Mouse (Mus musculus) heart, adult 11 months (tissue): Measurements from ENCODE around the gene Ankrd13a.
"Not testable (repeated sequence)": the region's sequence is repeated elsewhere in the genome, so short reads cannot be mapped to it uniquely, and the experiment has no call there.

Source experiments
- DNase-seq: peaks from one replicate; pipeline ENCODE4 v3.0.0; 2022

The Ankrd13a gene

DNA sequence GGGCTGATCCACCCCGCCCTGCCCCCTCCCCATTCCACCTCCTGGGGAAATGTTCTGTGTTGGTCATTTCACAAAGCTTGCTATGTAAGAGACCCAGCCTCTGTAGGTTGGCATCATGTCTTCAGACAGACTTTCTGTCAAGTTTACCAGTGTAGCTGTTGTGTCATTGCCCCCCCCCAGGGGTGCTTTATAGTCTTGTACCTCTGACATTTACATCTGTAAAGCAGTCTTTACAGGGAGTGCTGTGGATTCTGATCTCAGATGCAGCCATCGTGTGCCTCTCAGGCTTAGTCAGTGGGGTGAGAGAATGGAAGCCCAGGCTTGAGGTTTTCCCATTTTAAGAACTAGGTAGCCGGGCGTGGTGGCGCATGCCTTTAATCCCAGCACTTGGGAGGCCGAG is 27.4 kb downstream of the Ankrd13a start:
- no peak for DNase-seq

DNA sequence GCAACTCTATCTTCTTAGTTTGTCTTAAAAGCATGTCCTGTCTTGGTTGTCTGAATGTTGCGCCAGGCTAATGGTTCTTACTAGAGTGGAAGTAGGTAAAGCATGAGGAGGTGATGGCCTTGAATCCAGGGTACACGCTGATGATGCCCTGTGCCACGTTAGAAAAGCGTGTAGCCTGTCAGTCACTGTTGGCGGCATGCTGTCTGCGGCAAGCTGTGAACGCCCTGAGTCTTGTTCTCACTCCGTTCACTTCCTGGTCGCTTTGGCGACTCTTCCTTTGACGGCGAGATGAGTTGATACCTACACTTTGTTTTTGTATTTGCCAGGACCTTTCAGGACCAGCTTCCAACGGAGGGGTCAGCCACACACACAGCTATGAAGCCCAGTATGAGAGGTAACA is 28.8 kb downstream of the Ankrd13a start:
- DNase-seq: no peak

DNA sequence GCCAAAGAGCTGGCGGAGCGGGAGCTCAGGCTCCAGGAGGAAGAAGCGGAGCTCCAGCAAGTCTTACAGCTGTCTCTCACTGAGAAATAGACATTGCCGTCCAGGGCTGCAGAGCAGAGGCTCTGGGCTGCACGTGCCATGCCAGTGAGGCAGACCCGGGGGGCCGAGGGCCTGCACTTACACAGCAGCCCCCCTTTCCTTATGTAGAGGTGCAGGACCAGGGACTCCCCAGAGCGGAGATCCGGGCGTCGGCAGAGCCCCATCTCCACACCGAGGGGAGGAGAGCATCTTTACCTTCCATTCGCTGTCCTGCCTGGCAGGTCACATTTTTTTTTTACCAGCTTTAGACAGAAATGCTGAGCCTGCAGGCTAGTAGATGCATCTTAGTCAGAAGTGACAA is 29.9 kb downstream of the Ankrd13a start:
- DNase-seq: peak; percentile 91

DNA sequence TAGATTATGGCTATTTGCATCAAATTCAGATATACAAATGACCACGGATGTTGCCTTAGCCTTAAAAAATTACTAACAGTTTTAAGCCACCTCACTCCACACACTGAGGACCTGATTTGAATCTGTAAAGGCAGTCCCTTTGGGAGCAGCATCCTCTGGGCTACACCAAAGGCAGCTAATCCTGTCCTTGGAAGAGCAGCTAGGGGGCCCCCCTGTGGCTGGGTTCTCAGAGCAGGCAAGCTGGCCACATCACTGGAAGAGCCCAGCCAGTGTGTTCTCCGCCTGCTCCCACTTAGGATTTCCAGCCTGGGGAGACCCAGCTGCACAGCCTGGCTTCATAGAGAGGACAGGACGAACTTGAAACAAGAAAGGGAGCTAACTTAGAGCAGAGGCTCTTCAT is 30.5 kb downstream of the Ankrd13a start:
- peak; percentile 96 for DNase-seq

DNA sequence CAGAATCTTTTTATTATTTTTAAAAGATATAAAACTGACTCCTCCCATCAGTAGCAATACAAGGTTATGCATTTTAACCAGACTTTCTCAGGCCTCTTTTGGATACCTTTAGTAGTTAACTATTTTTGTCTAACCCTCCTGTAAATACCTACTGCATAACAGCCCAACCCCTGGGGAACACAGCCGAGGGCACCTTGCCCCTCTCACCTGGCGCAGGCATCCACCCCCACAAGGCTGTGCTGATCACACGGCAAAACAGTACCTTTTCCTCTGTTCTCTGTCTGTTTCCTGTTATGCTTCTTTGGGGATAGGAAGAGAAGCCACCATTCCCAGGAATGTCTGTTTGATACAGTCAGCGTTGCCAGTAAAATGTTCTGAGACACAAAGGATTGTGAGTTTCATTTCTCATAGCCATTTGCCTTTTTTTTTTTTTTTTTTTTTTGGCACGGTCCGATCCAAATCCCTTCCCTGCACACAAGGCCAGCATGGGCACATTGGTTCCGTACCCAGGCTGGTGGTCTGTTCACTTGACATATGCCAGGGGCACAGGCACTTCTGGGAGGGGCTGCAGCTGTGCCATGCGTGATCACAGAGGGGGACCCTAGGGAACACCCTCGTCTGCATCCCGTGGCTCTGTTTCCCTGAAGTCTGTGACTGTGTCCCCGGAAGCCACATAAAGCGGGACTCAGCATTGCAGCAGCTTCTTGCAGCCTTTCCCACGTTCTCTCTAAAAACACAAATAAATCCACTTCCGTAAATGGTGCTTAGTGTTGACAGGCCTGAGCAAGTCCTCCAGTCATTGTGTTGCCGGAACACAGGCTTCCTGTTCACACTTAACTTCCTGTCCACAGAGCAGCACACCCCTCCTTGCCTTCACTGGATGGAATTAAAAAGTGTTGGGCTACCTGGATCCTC is 31.2 kb downstream of the Ankrd13a start:
- DNase-seq: peak; percentile 97

DNA sequence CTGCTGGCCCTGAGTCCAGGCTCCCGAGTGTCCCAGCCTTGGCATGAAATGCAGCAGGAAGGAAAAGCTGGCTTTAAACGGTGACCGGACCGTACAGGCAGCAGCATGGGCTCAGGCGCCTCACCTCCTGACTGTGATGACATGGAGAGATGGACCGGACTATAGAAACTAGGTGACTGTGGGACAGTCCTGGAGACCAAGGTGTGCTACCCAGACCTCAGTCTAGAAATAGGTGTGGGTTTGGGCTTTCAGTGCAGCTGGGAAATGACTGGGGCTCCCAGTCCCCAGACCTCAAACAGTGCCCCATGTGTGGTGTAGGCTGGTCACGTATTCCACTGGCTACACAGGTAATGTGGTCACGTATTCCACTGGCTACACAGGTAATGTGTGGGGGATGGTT is 32.2 kb downstream of the Ankrd13a start:
- DNase-seq: peak; percentile 89

DNA sequence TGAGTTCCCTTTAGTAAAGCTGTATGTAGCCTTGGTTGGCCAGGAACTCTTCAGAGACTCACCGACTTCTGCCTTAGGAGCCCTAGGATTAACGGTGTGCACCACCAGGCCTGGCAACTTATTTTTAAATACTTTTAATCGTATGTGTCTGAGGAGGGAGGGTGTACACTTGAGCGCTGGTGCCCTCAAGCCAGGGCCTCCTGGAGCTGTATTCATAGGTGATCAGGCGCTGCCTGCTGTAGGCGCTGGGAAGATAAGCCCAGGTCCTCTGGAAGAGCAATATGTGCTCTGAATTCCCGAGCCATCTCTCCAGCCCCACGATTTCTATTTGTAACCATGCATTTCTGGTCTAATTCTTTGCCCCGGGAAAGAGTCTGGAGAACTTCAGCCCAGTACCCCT is 32.6 kb downstream of the Ankrd13a start:
- no peak for DNase-seq

DNA sequence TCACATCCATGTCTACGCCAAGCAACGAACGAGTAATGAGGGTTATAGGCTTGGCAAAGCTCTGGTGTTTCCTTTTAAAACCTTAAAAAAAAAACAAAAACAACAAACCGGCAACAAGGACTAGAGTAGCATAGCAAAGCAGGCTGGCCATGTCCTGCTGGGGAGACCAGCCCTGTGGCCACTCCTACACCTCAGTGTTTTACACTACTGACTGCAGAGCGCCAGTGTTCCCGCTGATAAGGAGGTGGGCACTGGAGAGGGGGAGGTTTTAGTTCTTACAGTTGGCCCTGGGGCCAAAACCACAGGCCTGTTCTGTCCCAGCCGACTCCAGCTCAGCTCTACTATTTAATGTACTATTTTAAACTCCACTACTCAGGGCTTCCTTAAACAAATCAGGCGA is 33.0 kb downstream of the Ankrd13a start:
- DNase-seq: no peak

DNA sequence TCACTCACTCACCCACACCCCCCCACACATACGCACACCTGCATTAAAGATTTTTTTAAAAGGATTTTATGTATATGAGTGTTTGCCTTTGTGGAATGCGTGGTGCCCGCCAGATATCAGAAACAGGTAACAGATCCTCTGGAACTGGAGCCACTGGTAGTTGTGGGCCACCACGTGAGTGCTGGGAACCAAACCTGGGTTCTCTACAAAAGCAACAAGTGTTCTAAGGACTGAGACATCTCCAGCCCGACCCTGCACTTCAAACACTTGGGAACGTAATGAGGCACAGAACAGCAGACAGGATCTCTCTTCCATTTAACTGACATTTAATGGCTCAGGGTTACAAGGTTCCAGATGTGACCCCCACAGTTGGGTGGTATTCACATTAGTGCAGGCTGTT is 33.4 kb downstream of the Ankrd13a start:
- peak; percentile 83 for DNase-seq

DNA sequence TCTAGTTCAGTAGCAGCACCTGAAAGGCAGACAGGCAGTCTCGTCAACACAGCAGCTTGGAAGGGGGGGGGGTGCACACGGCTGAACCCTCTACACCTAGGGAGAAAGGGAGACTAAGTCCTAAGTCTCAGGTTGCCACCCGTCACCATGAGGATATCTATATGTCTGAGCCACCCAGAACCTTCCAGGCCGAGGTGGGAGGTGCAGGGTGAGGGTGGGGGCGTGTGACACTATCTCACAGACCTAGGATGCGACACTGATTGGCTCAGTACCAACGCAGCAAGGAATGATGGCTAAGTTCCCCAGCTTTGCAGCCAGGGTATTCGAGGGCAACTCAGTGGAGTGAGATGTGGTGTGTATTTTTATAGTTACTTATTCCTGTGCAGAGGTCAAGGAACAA is 33.9 kb downstream of the Ankrd13a start:
- peak; percentile 87 for DNase-seq

DNA sequence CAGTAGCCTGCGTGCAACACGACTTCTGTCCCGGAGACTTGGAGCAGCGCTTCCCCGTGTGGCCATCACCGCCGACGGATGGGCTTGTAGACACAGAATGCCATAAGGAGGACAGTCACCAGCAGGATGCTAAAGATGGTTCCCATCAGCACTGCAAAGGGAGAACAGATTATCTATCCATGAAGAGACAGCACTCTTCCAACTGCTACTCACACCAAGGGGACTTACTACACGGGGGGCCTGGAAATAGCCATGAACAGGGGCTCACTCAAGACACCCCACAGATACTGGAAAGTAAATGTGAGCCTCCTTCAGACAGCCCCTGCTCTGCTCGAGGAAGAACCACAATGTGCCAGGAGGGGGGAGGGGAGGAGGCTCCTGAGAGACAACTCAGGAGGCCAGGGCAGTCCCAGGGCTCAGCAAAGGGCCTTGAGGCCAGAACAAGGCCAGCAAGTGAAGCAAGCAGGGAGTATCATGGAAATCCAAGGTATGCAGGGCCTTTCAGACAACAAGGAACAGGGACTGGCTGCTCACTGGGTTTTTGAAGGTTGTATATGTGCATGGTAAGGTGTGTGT is 34.8 kb downstream of the Ankrd13a start:
- peak; percentile 78 for DNase-seq

DNA sequence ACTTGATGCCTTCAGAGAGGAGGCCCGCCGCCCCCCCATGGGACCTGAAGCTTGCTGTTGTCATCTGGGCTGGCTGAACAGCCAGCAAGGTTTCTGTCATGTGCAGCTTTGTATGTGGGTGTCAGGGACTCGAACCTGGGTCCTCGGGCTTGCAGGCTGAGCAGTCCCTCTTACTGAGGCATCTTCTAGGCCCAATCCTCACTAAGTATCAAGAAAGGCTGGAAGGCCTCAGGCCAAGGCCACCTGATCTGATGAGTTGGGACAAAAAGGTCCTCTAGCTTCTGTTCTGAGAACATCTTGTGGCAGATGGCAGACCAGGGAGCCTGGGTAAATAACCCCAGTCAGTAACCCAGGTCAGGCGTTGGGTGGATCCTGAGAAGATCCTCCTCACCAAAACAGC is 35.3 kb downstream of the Ankrd13a start:
- DNase-seq: peak; percentile 87

DNA sequence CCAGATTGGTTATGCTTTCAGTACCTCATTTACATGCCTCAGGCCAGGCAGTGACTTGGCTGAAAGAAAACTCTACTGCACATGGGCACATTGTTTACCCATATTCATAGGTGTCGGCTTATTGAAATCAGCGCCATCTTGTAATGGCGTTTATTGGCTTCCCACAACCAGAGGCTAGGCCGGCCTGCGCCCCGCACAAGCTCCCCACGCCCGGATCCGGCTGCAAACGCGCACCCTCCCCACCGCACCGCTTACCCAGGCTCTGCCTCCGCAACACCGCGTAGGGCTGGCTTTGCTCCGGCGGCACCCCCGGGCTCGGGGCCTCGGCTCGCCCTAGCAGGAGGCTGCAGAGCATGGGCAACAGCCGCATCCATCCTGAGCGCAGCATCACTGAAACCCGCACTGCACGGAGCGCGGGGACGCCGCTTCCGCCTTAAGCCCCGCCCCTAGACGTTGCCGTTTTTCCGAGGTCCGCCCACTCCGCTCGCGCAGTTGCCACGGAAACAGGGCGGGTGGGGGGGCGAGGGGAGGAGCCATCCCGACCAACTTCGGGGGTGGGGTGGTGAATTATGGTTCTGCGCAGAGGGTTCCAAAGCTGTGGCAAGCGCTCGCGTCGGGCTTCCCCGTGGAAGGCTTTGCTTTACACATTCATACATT is 39.2 kb downstream of the Ankrd13a start:
- peak; percentile 98 for DNase-seq

DNA sequence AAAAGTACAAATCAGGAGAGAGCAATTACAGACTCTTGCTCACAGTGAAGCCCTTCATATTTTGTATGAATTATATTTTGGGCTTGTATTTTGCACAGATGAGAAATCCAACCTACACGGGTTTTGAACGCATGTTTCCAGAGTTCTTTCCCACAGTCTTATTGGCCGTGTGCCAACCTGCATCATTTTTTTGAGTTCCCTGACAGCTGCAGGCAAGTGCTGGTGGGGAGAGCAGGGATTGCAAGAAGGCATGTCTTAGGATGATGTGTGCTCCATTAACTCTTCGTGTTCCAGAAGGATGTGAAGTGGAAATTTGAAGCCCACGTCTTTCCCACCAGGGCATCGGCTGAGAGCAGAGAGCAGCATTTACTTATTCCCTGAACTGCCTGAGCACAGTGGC is 42.1 kb downstream of the Ankrd13a start:
- no peak for DNase-seq

DNA sequence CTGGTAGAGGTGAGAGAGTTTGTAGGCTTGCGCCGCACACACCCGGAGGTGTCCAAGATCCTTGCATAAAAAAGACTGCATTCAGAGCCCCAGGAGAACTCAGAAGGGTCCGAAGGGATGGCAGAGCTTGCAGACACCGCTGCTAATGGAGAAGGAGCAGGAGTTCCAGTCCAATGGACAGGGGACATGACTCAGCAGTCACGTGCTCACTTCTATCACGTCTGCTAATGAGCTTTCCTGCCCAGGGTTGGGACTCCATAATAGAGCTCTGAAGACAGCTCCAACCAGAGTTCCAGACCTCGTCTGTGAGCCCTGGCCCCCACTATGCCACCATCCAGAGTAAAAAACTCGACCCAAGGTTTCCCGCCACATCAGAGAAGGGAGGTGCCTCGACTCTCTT is 43.6 kb downstream of the Ankrd13a start:
- DNase-seq: peak; percentile 86

DNA sequence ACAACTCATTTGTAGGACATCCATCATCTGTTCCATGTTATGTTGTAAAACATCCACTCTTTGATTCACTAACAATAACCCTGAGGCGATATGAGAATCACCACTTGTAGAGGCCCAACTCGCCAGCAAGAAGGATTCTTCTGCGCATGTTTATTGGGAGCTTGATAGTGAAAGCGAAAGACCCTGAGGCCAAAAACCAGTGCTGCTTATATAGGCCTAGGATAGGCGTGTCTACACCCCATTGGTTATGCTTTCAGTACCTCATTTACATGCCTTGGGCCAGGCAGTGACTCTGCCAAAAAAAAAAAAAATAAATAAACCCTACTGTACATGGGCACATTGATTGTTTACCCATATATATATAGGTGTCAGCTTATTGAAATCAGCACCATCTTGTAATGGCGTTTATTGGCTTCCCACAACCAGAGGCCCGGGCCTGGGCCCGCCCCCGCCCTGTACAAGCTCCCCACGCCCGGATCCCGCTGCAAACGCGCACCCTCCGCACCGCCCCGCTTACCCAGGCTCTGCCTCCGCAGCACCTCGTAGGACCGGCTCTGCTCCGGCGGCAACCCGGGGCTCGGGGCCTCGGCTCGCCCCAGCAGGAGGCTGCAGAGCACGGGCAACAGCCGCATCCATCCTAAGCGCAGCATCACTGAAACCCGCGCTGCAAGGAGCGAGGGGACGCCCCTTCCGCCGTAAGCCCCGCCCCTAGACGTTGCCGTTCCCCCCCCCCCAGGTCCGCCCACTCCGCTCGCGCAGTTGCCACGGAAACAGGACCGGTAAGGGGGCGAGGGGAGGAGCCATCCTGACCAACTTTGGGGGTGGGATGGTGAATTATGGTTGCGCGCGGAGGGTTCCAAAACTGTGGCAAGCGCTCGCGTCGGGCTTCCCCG is 48.6 kb downstream of the Ankrd13a start, which contains the start of gene 1500011B03Rik:
TSS of gene 1500011B03Rik (minus strand) at position 673 of the 893 bp plus-strand sequence.
- peak; percentile 96 for DNase-seq

DNA sequence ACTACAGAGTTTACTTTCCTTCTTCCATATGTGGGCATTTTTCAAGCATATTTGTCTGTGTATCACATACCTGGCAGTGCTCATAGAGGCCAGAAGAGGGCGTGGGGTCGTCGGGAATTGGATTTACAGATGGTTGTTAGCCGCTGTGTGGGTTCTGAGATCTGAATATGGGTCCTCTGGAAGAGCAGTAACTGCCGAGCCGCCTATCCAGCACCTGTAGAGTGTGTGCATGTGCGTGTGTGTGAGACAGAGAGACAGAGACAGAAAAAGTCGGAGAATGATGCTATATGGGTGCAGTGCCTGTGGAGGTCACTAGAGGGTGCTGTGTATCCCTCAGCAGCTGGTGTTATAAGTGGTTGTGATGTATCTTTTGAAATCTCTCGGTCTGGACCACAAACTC is 49.7 kb downstream of the Ankrd13a start:
- DNase-seq: peak; percentile 89

DNA sequence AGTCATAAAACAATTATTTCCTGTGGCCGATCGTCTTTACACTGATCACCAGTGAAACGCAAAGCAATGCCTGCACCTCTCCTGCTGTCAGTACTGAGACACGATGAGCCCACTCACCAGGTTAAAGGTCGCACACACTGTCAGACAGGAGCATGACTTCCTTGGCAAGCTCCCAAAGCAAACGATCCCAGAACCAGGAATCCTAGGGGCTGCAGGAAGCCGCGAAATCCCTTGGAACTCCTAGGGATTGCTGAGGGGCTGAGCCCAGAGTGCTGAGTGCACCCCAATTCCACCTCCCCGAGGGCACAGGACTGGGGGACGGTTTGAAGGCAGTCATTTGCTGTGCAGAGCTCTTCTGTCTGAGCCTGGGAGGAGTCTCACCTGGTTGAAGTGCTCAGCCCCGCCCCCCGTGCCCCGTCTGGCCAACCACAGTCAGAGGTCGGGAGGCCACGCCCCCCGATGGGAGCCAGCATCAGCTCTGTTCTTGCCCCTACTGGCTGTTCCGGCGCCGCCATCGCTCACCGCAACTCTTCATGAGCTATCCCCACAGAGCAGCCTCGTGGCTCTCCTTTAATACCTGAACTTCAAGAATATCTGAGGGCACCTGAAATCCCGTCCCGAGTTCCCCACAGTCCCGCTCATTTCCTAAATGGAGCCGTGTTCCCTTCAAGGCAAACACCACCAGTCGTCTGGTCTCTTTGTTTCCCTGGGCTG is 51.7 kb downstream of the Ankrd13a start:
- DNase-seq: peak; percentile 94

DNA sequence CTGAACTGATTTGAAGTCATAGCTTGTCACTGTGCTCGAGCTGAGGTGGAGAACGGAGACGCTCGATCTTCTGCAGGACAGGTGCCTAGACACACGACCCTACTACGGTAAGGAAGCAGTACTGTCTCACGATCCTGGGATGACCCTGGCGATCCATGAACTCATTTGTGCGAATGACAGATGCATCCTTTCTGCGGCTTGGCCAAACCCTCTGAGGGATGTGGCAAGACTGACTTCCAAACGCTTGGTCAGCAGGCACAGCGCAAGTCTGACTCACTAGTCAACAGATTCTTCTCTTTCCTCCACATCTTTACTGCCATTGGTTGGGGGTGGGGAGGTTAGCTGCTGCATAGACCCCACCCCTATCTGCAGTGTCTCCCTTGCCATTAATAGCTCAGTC is 53.0 kb downstream of the Ankrd13a start:
- peak; percentile 96 for DNase-seq

DNA sequence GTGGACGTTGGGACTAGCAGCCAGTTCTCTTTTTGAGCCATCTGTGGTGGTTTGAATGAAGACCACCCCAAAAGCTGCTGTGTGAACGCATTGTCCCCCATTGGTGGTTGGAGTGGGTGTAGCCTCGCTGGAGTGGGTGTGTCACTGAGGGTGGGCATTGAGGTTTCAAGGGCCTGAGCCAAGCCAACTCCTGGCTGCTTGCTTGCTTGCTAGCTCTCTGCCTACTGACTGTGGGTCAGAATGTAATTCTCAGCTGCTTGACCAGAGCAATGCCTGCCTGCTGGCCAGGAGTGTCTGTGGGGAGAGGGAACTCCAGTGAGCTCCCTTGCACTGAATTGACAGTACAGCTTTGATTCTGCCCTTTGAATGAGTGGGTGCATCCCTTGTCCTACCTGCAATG is 55.3 kb downstream of the Ankrd13a start:
- peak; percentile 75 for DNase-seq

DNA sequence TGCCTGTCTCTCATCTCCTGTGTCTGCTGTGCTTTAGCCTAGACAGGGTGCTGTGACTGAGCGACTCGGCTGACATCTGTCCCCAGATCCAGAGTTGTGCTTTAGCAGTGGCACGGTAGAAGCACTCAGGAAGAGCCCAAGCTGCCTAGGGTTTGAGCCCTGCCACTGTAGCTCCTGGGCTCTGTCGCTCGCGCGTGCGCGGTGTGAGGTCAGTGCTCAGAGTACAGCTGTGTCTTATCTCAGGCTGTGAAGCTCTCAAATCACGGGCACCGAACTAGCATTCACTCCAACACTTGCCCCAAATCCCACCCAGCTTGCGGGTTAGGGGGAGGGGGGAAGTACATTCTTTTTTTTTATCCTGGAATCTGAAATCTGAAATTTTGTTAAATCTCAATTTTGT is 62.4 kb downstream of the Ankrd13a start:
- no peak for DNase-seq

DNA sequence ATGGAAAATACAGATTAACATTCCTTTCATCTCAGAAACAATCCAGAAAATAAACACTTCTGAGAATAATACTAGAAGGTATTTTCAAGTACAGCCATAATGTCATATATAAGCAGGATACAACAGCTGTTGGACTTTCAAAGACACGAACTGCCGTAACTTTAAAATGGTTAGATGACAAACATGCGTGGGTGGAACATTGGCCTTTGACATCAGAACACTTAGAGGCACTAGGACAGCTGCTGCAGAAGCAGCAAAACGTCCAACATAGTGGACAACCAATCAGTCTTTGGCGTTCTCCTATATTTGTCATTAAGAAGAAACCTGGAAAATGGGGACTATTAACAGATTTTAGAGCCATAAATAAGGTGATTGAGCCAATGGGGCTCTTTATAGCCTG is 66.0 kb downstream of the Ankrd13a start:
- not testable (repeated sequence) for DNase-seq
